Mouse (Mus musculus): Measurements from ENCODE around the gene Ptprm.

Ptprm gene

GRCm38 (mm10) chr17:66769365-66770363, 584.6 kb downstream of the Ptprm start:
- no peak for DNase-seq (ENCODE audit: low read depth)

GRCm38 (mm10) chr17:66768689-66769275, 585.5 kb downstream of the Ptprm start:
- no peak for DNase-seq (ENCODE audit: low read depth)

GRCm38 (mm10) chr17:66766166-66766565, 588.1 kb downstream of the Ptprm start:
- no peak for DNase-seq (ENCODE audit: low read depth)

- no peak for DNase-seq (ENCODE audit: low read depth)
Observed at GRCm38 (mm10) chr17:66764435-66764834, 589.8 kb downstream of the Ptprm start.

GRCm38 (mm10) chr17:66762716-66763115, 591.5 kb downstream of the Ptprm start:
- DNase-seq (ENCODE audit: low read depth) = no peak

- DNase-seq (ENCODE audit: low read depth) = no peak
Observed at GRCm38 (mm10) chr17:66761326-66762296, 592.6 kb downstream of the Ptprm start.

- DNase-seq (ENCODE audit: low read depth) = no peak
Observed at GRCm38 (mm10) chr17:66757025-66757511, 597.2 kb downstream of the Ptprm start.

GRCm38 (mm10) chr17:66756500-66756899, 597.8 kb downstream of the Ptprm start:
- DNase-seq (ENCODE audit: low read depth) = no peak

- DNase-seq (ENCODE audit: low read depth) = no peak
Observed at GRCm38 (mm10) chr17:66755191-66755654, 599.0 kb downstream of the Ptprm start.

GRCm38 (mm10) chr17:66754208-66754865, 599.9 kb downstream of the Ptprm start:
- DNase-seq (ENCODE audit: low read depth) = no peak

GRCm38 (mm10) chr17:66751746-66752145, 602.5 kb downstream of the Ptprm start:
- DNase-seq (ENCODE audit: low read depth) = no peak

- no peak for DNase-seq (ENCODE audit: low read depth)
Observed at GRCm38 (mm10) chr17:66750481-66751206, 603.6 kb downstream of the Ptprm start.

GRCm38 (mm10) chr17:66749976-66750375, 604.3 kb downstream of the Ptprm start:
- DNase-seq (ENCODE audit: low read depth) = no peak

- DNase-seq (ENCODE audit: low read depth) = no peak
Observed at GRCm38 (mm10) chr17:66746506-66746905, 607.8 kb downstream of the Ptprm start.

- no peak for DNase-seq (ENCODE audit: low read depth)
Observed at GRCm38 (mm10) chr17:66743321-66743720, 610.9 kb downstream of the Ptprm start.

- DNase-seq (ENCODE audit: low read depth) = no peak
Observed at GRCm38 (mm10) chr17:66738779-66739345, 615.4 kb downstream of the Ptprm start.

- DNase-seq (ENCODE audit: low read depth) = no peak
Observed at GRCm38 (mm10) chr17:66738331-66738730, 615.9 kb downstream of the Ptprm start.

GRCm38 (mm10) chr17:66736450-66736849, 617.8 kb downstream of the Ptprm start:
- no peak for DNase-seq (ENCODE audit: low read depth)

- DNase-seq (ENCODE audit: low read depth) = no peak
Observed at GRCm38 (mm10) chr17:66733541-66733940, 620.7 kb downstream of the Ptprm start.

GRCm38 (mm10) chr17:66729979-66730378, 624.3 kb downstream of the Ptprm start:
- no peak for DNase-seq (ENCODE audit: low read depth)

Data from c-Kit-positive CD71-positive TER-119-negative erythroid progenitor cells, embryonic 14.5 days (primary cell).